Mouse (Mus musculus) CD4-positive, CD25-positive, alpha-beta regulatory T cell, adult 2 months (primary cell): ENCODE data around the gene Gm9817.

Experiments
- DNase-seq: peaks from one replicate; pipeline ENCODE4 v3.0.0-alpha.2; 2012; ENCODE audit warnings: low read depth, low spot score

The Gm9817 gene

DNA sequence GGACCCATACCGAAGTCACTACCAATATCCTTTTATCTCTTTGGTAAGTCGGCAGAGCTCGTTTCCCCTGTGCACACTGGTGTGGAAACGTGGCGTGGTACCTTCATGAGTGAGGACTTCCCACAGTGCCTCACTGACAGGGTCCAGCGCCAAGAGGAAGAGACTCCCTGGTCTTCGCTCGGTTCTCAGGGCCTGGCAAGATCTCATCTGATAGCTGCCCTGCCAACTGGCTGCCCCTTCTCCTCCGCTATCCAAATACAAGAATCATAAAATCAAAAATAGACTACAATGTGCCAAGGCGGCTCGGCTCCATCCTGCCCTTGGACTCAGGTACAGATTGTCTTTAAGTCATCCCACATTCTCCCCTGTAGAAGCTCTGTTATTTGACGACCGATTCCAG, 11.4 kb downstream of the Gm9817 start:
- no peak for DNase-seq

DNA sequence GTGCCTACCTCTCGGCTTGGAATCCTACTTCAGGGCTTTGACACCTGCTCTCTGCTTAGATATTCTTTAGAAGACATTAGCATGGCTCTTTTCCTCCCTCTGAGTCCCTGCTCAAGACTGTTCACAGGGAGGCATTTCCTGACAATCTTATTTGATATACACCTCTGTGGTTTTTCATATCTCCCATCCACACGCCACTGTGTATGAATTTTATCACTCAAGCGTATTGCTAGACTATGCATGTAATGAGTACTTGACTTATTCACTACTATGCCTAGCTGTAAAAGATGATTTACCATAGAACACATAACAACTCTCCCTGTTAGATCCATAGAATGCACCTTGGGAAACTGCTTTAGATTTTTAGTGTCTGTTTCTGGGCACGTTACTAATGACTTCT, 14.3 kb downstream of the Gm9817 start:
- no peak for DNase-seq

DNA sequence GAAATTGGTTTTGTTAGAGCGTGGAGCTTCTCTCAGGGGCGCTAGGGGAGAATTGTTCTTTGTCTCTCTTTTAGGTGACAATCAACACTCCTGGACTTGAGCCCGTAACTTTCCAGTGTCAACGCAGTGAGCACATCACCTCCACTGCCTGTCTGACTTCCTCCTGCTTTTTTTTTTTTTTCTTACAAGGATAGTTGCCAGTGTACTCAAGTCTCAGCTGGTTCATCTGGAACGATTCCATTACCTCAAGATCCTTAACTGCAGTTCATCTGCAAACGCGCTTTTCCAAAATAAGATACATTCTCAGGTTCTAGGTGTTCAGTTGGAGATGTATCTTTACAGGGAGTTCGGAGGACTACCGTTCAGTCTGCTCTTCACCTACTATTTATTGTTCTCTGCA, 16.5 kb downstream of the Gm9817 start:
- DNase-seq: no peak

DNA sequence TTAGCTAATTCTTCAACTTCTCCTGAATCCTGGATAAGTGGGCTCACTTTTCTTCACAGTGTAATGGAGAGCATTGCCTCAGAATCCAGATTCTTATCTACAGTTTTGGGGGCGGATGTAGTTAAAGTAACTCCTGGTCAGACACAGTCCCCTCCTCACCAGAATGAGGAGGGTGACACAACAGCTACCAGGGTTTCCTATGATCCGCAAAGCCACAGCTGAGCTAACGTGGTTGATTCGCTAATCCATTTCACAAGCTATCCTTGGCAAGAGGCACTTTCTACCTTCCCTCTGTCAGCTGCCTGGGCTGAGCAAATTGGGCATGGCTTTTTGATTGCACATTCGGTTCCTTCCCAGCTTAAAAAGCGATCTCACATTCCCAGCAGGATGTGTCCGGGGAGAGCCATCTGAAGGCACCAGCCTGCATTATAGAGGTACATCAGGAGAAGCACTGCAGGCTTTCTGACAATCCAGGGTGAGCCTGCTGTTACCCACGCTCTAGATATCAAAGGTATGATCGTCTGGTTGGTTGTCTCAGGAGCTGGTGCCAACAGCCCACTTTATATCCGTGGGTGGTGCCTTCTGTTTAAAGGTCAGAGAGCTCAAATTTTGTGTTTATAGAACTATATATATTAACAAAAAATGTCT, 21.2 kb downstream of the Gm9817 start:
- no peak for DNase-seq

DNA sequence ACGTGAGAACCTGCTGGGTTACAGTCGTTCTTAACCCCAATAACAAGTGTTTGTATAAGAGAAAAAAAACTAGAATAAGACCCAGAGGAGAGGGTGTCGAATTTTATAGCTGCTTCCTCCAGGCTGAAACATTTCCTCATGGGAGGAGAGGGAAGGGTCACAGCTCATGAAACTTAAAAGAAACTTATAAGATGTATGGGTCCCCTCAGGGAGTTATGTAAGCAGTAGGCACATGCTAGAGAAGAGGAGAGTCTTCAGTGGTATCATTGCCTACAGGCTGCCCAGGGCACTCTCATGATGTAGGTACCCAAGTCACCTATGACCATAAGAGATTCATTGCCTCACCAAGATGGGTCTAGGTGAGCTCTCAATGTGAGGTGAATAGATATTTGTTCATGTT, 28.0 kb downstream of the Gm9817 start:
- DNase-seq: no peak

DNA sequence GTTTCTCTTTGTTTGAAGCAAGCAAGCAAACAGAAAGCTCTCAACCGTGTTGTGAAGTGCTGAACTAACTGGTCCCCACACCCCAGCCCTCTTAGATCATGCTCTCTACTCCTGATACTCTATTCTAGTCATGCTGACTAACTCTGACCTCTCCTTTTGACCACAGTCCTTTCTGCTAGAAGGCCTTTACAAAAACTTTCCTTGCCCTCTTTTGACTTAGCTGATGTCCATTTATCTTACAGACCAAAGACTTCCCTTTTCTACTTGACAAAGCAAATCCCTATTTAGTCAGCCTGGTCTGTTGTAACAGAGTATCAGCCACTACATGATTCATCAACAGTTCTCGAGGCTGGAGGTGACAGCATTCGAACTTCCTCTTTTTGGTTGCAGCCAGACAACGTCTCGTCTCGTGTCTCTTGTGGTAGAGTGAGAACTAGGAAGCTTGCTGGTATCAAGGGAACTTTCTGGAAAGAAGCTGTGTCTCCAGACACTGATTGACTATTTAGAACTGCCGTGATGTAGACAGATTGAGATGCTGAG, 30.4 kb downstream of the Gm9817 start:
- peak; percentile 4 for DNase-seq

DNA sequence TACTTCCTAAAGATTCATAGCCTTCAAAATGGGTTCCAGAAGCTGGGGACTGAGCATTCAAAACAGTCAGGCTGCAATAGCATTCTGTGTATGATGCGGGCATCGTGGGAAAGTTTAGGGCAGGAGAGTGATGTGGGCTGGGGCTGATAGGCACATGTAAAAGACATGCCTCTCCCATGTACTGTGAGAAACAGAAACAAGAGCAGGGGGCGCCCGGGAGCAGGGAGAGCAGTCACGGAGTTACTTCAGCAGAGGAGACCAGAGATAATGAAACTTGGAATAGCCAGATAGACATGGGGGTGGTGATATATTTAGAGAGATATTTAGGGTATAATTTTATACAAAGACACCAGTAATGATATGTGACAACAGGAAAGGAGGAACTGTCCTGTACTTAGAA, 39.9 kb downstream of the Gm9817 start:
- no peak for DNase-seq

DNA sequence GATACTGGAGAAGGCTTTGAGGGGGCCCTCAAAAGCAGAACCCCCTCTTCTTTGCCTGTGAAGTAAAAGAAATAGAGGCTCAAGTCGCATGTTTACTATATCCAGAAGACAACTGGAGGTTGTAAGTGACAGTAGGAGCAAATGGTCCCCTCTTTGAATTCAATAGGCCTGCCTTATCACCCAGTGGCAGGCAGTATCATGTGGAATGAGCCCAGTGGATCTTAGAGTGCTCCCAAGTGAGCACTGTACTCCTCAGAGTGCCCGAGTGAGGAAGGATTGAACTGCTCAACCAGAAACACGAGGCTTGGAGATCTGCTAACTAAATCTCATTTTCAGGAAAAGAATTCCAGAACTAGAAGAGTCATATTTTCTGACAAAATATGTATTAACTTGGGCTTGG, 40.3 kb downstream of the Gm9817 start:
- no peak for DNase-seq
